Mouse (Mus musculus) limb, embryonic 15.5 days (tissue): ENCODE data around the gene Mmp9. TPM values are rescaled to one million over a fixed set of nuclear protein-coding genes. Genes with fewer than 3 reads are reported as not detected.

Experiments used
- ATAC-seq: fragments of 200-750 bp; cut with Nextera tagmentation; 2 replicates; pipeline ENCODE4 v1.8.0; 2017; ENCODE audit warnings: low read depth, moderate TSS enrichment; ENCODE audit not compliant: insufficient number of reproducible peaks, low FRiP score, low TSS enrichment
- H3K27ac ChIP-seq: fragments of 300-500 bp; sonication (generic); 2 replicates; pipeline ENCODE4 v1.5.1; 2015; ENCODE audit warnings: moderate library complexity, mild to moderate bottlenecking, inconsistent platforms
- H3K27me3 ChIP-seq: fragments of 300-500 bp; sonication (generic); 2 replicates; pipeline ENCODE4 v1.6.1; 2015; ENCODE audit warnings: inconsistent platforms
- H3K36me3 ChIP-seq: fragments of 300-500 bp; sonication (generic); 2 replicates; pipeline ENCODE4 v1.6.1; 2015; ENCODE audit warnings: inconsistent platforms
- H3K4me1 ChIP-seq: fragments of 300-500 bp; sonication (generic); 2 replicates; pipeline ENCODE4 v1.6.1; 2015; ENCODE audit warnings: inconsistent platforms
- H3K4me2 ChIP-seq: fragments of 300-500 bp; sonication (generic); 2 replicates; pipeline ENCODE4 v1.6.1; 2015; ENCODE audit warnings: mild to moderate bottlenecking, inconsistent platforms
- H3K4me3 ChIP-seq: fragments of 300-500 bp; sonication (generic); 2 replicates; pipeline ENCODE4 v1.5.1; 2015; ENCODE audit warnings: mild to moderate bottlenecking, inconsistent platforms
- H3K9ac ChIP-seq: fragments of 300-500 bp; sonication (generic); 2 replicates; pipeline ENCODE4 v1.6.1; 2015; ENCODE audit warnings: inconsistent platforms
- H3K9me3 ChIP-seq: fragments of 300-500 bp; sonication (generic); 2 replicates; pipeline ENCODE4 v1.6.1; 2016; ENCODE audit warnings: inconsistent platforms
- WGBS: fragments of 180-500 bp; shearing (Covaris S2); methylation state at CpG from one replicate; pipeline ENCODE4 v1.1.7; 2015; 5-methylcytosine and 5-hydroxymethylcytosine counted together
- polyA plus RNA-seq: library from polyadenylated mRNA; unstranded; fragments of >200 nt; fragmentation: Nextera tagmentation; extraction: Ambion mirVana; gene quantifications from 2 replicates; pipeline ENCODE4 v1.2.1, GENCODE M21; 2015

The Mmp9 gene
- polyA plus RNA-seq, 1 experiment from 2014 or later: 22.2 TPM

DNA sequence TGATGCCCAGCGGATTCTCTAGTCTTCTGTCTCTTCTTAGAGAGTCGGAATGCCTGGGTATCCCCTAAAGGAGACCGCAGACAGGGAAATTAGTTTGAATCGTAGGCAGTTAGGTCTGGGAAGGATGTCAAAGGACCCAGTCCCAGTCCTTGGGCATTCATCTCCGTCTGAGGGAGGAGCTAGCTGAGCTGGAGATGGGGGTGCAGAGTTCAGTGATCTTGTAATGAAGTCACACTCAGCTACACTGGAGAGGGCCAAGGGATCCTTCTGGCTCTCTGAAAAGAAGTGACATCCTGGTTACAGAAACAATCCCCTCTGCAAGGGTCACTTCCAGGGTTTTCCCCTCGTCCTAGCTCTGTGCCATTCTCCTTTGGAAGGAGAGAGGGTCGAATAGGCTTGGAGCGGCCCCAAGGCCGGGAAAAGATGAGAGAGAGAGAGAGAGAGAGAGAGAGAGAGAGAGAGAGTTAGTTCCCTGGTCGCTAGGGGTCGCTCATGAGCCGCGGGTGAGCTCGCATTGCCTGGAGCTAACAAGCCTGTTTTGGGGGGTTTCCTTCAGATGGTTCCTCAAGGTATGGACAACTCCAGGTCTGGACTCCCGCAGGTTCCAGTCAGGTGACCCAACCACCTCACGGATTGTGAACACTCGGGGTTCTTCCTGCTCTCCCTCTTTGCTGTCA lies 21.1 kb downstream of the Mmp9 start:
- Histone ChIP-seq H3K4me3 (peak overlapping the region; percentile 52; the same call in 1 of the 2 replicates), H3K9me3 (no peaks in the 10 kb centered on the region), H3K27me3 (peaks cover 53% of the 10 kb centered on the region), H3K36me3 (no peaks in the 10 kb centered on the region), H3K9ac (no peak overlapping the region), H3K4me1 (peaks cover 13% of the 10 kb centered on the region), H3K4me2 (peak overlapping the region; percentile 69; the same call in 1 of the 2 replicates), H3K27ac (no peak overlapping the region)
- 7% methylated on average over 17 of the region's 17 CpGs for WGBS
- ATAC-seq: no peak

DNA sequence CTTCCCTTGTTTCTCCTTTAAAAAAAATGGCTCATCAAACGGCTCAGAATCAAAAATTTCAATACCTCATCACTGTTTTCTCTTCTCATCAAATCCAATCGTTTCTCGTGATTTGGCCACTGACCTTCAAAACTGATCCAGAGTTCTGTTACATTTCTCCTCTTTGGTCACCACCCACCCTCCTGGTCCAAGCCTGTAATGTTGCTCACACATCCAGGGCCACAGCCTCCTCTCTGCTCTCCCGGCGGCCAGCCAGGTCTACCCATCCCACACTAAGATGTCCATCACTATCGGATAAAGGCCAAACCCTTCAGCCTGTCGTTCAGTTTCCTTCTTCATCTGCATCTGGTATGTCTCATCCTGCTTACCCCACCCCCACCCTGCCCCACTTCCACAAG lies 21.6 kb downstream of the Mmp9 start:
- Histone ChIP-seq H3K4me3 (no peak overlapping the region), H3K36me3 (no peaks in the 10 kb centered on the region), H3K27ac (no peak overlapping the region), H3K4me2 (no peak overlapping the region), H3K4me1 (peaks cover 13% of the 10 kb centered on the region), H3K9ac (no peak overlapping the region), H3K27me3 (peaks cover 54% of the 10 kb centered on the region), H3K9me3 (no peaks in the 10 kb centered on the region)
- ATAC-seq: no peak
- WGBS: 49% methylated on average over 7 of the region's 7 CpGs

DNA sequence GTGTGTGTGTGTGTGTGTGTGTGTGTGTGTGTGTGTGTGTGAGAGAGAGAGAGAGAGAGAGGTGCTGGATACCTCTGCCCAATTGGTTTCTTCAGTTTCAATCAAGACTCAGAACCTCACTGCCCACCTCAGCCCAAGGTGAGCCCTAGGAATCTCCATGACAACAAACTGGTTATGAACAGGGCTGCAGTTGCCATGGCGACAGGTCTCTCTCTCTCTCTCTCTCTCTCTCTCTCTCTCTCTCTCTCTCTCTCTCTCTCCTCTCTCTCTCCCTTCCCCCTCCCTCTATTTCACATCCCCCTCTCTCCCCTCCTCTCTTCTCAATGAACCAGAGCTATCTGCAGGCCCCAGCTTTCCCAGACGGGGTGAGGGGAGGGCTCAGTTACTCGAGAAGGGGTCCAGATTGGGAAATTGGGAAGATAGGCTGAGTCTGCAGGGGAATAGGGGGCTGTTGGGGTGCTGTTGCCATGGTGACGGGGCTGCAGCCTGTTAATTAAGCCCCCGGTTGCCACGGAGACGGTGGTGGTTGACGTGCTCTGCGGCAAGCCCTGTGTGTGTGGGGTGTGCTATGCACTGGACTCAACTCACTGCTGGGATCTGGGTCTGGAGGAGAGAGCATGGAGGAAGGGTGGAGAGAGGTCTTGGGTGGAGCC lies 23.8 kb downstream of the Mmp9 start:
- no peak overlapping the region for H3K4me3 ChIP-seq
- H3K4me1 ChIP-seq: peaks cover 26% of the 10 kb centered on the region
- no peak overlapping the region for H3K4me2 ChIP-seq
- 45% methylated on average over 9 of the region's 9 CpGs for WGBS
- H3K27me3 ChIP-seq: peaks cover 76% of the 10 kb centered on the region
- H3K36me3 ChIP-seq: no peaks in the 10 kb centered on the region
- no peaks in the 10 kb centered on the region for H3K9me3 ChIP-seq
- no peak overlapping the region for H3K9ac ChIP-seq
- ATAC-seq: no peak
- no peak overlapping the region for H3K27ac ChIP-seq

DNA sequence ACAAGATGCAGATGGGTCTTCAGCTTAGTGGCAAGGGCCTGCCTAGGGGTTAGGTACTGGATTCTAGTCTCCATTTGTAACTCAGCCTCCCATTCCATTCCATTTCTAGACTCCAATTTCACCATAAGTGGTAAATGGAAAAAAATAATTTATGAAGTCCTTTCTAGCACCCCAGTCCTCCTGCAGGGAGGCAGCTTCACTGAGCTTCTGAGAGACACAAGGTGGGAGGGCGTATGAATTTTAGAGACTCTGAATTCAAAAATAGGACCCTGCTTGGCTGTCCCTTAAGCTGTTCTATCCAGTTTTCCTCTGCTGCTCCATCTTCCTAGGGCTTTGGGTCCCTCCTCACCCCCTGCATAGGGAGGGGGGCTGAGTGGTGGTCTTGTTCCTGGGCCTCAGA lies 24.4 kb downstream of the Mmp9 start:
- WGBS: 88% methylated on average over 1 of the region's 1 CpGs
- no peak overlapping the region for H3K4me2 ChIP-seq
- no peaks in the 10 kb centered on the region for H3K9me3 ChIP-seq
- no peak overlapping the region for H3K27ac ChIP-seq
- no peaks in the 10 kb centered on the region for H3K36me3 ChIP-seq
- H3K9ac ChIP-seq: no peak overlapping the region
- no peak overlapping the region for H3K4me3 ChIP-seq
- no peak for ATAC-seq
- peaks cover 81% of the 10 kb centered on the region for H3K27me3 ChIP-seq
- peaks cover 26% of the 10 kb centered on the region for H3K4me1 ChIP-seq

DNA sequence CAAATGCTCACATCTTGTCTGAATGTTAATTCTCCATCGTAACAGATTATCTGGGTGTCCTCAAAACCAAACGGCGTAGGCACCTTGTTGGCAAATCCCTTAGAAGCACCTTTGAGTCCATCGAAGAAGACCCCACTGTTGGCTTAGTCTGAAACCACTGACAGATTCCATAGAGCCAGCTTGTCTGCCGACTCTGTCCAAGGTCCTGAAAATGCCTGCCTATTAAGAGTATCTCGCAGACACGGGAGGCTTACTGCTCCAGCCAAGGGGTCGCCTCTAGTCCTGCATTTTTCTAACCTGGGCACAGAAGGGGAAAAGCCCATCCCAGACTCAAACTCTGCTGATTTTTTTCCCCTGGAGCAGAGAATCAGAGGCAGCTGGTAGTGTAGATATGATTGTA lies 25.8 kb downstream of the Mmp9 start:
- Histone ChIP-seq H3K9me3 (no peaks in the 10 kb centered on the region), H3K4me1 (peaks cover 22% of the 10 kb centered on the region), H3K36me3 (no peaks in the 10 kb centered on the region), H3K4me3 (no peak overlapping the region), H3K27ac (no peak overlapping the region), H3K9ac (no peak overlapping the region), H3K27me3 (peaks cover 89% of the 10 kb centered on the region), H3K4me2 (no peak overlapping the region)
- 20% methylated on average over 8 of the region's 8 CpGs for WGBS
- ATAC-seq: no peak

DNA sequence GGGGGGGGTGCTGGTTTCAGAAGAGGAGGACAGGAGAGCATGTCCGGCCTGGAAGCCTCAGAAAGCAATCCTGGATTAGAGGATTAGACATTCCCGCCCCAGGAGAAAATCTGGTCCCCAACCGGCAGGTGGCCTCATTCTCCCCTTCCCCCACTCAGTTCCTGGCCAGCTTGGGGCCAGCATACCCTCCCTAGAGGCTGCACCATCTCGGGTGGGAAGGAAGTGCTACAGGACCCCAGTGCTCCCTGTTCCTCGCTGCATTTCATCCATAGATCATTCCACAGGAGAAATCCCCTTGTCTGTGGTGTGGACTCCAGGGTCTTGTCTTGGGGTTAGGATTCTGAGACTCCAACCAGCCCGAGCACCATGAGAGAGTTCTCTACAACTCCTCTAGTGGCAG lies 26.6 kb downstream of the Mmp9 start:
- Histone ChIP-seq H3K4me3 (no peak overlapping the region), H3K4me2 (no peak overlapping the region), H3K9me3 (no peaks in the 10 kb centered on the region), H3K36me3 (no peaks in the 10 kb centered on the region), H3K4me1 (peaks cover 21% of the 10 kb centered on the region), H3K27me3 (peaks cover 90% of the 10 kb centered on the region), H3K27ac (no peak overlapping the region), H3K9ac (no peak overlapping the region)
- no peak for ATAC-seq
- WGBS: 14% methylated on average over 6 of the region's 6 CpGs

DNA sequence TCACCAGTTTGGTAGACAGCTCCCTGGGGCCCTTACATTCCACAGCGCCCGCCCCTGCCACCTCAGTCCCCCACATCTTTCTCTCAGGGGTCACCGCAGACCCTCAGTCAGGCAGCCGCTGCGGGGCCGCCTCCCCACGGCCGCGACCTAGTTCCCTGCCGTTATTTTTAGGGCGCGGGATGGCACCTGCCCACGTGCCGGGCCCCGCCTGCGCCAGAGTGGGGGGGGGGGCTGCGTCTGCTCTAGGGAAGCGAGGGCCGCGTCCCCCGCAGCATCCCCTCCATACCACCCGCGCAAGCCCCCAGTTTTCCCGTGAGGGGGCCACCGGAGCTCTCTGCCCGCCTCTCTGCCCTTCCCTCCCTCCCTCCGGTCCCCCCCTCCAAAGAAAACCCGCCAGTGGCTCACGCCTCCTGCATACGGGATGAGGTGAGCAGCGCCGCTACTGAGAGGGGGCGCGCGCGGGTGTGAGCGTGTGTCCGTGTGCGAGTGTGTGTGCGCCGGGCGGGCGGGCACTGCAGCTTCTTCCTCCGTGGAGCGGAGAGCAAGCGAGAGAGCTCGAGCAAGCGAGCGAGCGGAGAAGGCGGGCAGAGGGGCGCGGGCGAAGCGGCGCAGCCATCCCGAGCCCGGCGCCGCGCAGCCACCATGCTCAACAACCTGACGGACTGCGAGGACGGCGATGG lies 27.3 kb downstream of the Mmp9 start:
- no peaks in the 10 kb centered on the region for H3K9me3 ChIP-seq
- H3K4me2 ChIP-seq: peak overlapping the region; percentile 66
- no peaks in the 10 kb centered on the region for H3K36me3 ChIP-seq
- no peak overlapping the region for H3K9ac ChIP-seq
- no peak for ATAC-seq
- no peak overlapping the region for H3K27ac ChIP-seq
- WGBS: 2% methylated on average over 62 of the region's 65 CpGs
- H3K27me3 ChIP-seq: peaks cover 91% of the 10 kb centered on the region
- peak overlapping the region; percentile 32 for H3K4me3 ChIP-seq
- peaks cover 21% of the 10 kb centered on the region for H3K4me1 ChIP-seq

DNA sequence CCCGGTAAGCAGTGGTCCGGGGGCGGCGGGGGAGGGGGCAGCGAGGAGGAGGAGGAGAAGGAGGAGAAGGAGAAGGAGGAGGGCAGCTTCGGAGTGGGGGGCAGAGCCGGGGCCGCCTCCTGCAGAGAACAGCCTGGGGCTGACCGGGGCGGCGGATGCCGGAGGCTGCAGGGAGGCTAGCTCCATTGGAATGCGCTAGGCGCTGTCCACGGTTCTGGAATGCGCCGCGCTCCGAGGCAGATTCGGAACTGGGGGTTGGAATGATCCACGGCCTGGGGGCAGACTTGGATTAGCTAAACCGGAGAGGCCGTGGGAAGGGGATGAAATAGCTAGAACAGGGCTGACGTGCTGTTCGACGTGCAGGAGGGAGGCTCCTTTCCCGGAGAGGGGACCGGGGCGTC lies 27.9 kb downstream of the Mmp9 start:
- ATAC-seq: peak; percentile 47; the same call in 1 of the 2 replicates
- peak overlapping the region; percentile 32 for H3K4me3 ChIP-seq
- H3K4me1 ChIP-seq: peaks cover 21% of the 10 kb centered on the region

DNA sequence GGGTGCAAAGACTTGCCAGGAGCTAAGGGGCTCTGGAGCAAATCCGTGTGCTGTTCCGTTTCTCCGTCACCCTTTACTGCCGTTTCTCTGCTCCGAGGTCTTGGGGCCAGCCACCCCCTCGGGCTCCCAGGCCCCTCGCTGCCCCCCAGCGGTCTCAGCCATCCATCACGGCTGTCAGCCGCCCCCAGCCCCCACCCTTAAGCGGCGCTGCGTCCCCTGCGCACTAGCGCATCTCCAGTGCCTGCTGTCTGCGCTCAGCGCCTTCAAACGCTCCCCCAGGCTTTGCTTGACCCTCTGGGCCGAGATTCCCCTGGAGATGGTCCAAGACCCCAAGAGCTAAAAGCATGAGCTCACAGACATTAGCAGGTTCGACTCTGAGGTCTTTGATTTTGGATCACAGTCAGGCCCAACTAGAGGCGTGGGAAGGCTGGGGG lies 28.8 kb downstream of the Mmp9 start:
- 2% methylated on average over 21 of the region's 21 CpGs for WGBS

More for the DNA sequence above, 27.9 kb downstream of the Mmp9 start:
- Histone ChIP-seq H3K9ac (no peak overlapping the region), H3K36me3 (no peaks in the 10 kb centered on the region), H3K27ac (no peak overlapping the region), H3K9me3 (no peaks in the 10 kb centered on the region), H3K27me3 (peaks cover 90% of the 10 kb centered on the region), H3K4me2 (peak overlapping the region; percentile 66)
- under 1% methylated on average over 29 of the region's 29 CpGs for WGBS

DNA sequence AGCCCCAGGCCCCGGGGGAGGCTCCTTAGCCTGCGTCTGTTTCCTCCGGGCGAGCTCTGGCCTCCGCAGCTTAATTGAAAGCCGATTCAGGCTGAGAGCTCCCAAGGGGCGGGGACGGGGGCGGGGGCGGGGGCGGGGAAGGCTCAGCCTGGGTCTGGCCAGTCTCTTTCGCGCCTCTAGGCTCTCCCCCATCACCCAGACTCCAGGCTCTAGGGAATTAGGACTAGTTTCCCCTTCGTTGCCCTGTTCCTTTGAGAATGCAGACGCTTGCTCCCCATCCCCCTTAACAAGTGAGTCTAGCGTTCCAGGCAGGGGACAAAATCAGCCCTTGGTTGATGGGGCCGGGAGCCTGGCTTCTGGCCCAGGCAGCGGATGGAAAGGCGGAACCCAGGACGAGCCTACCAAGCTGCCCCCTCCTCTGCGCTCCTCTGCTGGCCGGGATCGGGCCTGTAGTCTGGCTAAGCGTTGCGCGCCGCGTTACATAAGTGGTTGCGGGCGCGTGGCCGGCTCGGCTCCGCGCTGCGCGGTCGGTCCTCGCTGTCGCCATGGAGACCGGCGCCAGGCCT lies 30.1 kb downstream of the Mmp9 start:
- Histone ChIP-seq H3K4me1 (peaks cover 21% of the 10 kb centered on the region), H3K9me3 (no peaks in the 10 kb centered on the region), H3K4me2 (peak overlapping the region; percentile 29), H3K4me3 (no peak overlapping the region), H3K9ac (no peak overlapping the region), H3K27ac (no peak overlapping the region), H3K36me3 (no peaks in the 10 kb centered on the region), H3K27me3 (peaks cover 81% of the 10 kb centered on the region)
- no peak for ATAC-seq
- WGBS: under 1% methylated on average over 42 of the region's 42 CpGs

More for the DNA sequence above, 28.8 kb downstream of the Mmp9 start:
- no peaks in the 10 kb centered on the region for H3K36me3 ChIP-seq
- H3K27ac ChIP-seq: no peak overlapping the region
- H3K9ac ChIP-seq: no peak overlapping the region
- peaks cover 21% of the 10 kb centered on the region for H3K4me1 ChIP-seq
- no peak for ATAC-seq
- peaks cover 92% of the 10 kb centered on the region for H3K27me3 ChIP-seq
- no peak overlapping the region for H3K4me3 ChIP-seq
- H3K4me2 ChIP-seq: no peak overlapping the region
- H3K9me3 ChIP-seq: no peaks in the 10 kb centered on the region

DNA sequence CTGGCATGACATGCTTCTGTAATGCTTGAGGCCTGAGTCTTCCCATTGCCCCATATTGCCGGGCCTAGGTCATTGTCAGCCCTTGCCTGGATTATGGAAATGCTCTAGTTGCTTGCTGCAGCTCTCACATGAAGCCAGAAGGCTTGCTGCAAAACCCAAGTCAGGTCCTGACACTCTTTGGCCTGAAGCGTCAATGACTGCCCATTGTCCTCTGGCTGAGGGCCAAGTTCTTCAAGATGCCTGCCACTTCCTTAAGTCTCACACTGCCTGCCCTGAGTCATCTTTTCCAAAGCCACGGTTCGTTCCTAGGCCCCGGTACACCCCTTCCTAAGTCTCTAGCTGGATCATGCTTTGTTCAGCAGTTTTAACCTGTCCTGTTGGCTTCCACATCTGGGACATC lies 32.1 kb downstream of the Mmp9 start:
- Histone ChIP-seq H3K4me2 (no peak overlapping the region), H3K27ac (no peak overlapping the region), H3K4me1 (peaks cover 20% of the 10 kb centered on the region), H3K4me3 (no peak overlapping the region), H3K36me3 (no peaks in the 10 kb centered on the region), H3K27me3 (peaks cover 66% of the 10 kb centered on the region), H3K9me3 (no peaks in the 10 kb centered on the region), H3K9ac (no peak overlapping the region)
- 56% methylated on average over 5 of the region's 5 CpGs for WGBS
- ATAC-seq: no peak

DNA sequence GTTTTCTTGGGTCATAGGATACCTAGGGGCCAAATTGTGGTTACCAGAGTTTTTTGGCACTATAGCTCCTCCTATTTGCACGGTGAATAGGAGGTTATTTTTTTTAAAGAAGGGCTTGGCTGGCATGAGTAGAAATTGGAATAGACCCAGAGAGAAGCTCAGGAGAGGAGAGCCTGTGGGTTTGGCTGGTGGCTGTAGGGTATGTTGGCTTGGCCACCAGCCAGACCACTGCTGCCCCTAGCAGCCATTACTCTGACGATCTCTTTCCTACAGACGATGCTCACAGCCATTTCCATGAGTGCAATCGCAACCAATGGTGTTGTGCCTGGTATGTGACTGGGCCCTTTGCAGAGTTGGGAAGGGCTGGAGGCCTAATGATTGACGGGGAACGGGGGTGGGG lies 35.0 kb downstream of the Mmp9 start:
- Histone ChIP-seq H3K4me3 (no peak overlapping the region), H3K4me1 (peaks cover 6% of the 10 kb centered on the region), H3K9me3 (no peaks in the 10 kb centered on the region), H3K4me2 (no peak overlapping the region), H3K27me3 (peaks cover 37% of the 10 kb centered on the region), H3K27ac (no peak overlapping the region), H3K9ac (no peak overlapping the region), H3K36me3 (no peaks in the 10 kb centered on the region)
- ATAC-seq: no peak
- WGBS: 73% methylated on average over 6 of the region's 6 CpGs
